Mouse (Mus musculus): ENCODE measurements at regions not wholly inside any gene's neighbourhood (a gene's known extent, or its start where the extent isn't known, plus 50 kb on each side); places are given as distances from the start of the nearest gene placed in this dataset.

DNA sequence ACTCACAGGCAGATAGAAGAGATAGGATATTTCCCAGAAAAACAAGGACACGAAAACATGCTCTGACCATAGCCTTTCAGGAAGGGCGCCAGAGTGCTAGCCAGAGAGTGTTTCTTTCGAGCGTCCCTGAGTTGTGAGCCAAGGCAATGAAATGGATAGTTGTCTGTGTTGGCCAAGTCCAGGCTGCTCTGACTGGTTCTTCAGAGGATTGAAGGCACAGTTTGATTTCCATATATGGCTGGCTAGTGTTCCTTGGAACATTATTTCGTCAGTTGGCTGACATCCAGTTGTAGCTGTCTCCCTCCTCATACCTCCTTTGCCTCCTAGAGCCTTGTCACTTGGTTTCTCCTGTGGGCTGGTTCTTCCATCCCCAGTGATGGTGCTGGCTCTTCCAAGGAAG is 451.7 kb upstream of the BB014433 start:
- no peak for DNase-seq (ENCODE audit: extremely low spot score in 1 of 2, low spot score in 2 of 2)
- intact Hi-C loops (cut with DNase I): loop anchor here (10.0 kb wide), 1 partner anchor 97 kb away; no protein-coding TSS in a partner anchor

DNA sequence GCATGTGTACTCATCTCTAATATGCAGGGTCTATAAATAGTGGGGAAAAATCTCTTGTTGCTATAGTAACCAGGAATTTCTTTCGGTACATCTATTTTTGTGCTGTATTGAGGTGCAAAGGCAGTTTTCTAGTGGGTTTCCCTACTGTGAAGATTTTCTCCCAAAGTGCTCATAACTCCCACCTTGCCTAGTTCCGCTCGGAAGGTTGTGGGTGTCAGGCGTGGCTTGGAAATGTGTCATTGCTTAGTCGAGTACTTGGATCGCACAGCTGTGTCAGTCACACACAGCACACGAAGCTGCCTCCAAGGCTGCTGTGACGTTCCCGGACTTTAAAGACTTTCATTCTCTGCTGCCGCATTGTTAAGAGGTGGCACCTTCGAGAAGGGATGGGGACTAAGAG is 450.4 kb upstream of the BB014433 start:
- intact Hi-C loops (cut with DNase I): loop anchor here (10.0 kb wide), 1 partner anchor 99 kb away; no protein-coding TSS in a partner anchor

DNA sequence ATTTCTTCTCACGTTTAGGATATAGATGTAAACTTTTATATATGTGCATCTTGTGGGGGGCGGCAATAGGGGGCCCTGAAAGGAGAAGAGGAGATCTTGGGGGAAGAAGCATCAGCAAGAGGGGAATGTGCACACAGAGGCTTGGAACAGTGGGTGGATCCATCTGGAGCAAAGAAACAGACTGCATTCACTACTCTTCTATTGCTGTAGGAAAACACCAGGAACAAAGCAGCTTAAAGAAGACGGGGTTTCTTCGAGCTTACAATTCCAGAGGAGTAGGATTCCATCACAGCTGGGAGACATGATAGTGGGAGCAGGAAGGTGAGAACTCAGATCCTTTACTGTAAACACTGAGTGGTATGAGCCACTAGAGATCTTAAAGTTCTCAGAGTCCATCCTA is 444.9 kb upstream of the BB014433 start:
- no peak for DNase-seq (ENCODE audit: extremely low spot score in 1 of 2, low spot score in 2 of 2)
- intact Hi-C loops (cut with DNase I): loop anchor here (5.0 to 10.0 kb wide), 2 partner anchors 104 to 237 kb away; no protein-coding TSS in a partner anchor

More for the DNA sequence above, 450.4 kb upstream of the BB014433 start:
- DNase-seq (ENCODE audit: extremely low spot score in 1 of 2, low spot score in 2 of 2): peak; percentile 43 to 75

DNA sequence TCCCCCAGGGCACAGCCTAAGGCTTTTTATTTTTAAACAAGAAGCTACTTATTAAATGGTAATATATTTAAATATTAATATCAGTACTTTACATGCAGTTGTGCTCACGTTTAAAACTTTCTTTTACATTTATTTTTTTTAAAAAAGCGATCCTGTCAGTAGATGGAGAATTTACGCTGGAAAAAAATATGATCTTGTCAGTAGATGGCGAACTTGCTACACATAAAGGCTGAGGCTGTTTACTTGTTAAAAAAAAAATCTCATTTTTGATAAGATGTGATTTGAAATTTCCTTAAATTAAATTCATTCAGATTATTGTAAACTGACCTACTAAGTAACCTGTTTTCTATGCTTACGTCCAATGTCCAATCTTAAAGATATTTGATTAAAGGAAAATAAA is 441.7 kb upstream of the BB014433 start:
- DNase-seq (ENCODE audit: extremely low spot score in 1 of 2, low spot score in 2 of 2): no peak
- intact Hi-C loops (cut with DNase I): no loop called here

DNA sequence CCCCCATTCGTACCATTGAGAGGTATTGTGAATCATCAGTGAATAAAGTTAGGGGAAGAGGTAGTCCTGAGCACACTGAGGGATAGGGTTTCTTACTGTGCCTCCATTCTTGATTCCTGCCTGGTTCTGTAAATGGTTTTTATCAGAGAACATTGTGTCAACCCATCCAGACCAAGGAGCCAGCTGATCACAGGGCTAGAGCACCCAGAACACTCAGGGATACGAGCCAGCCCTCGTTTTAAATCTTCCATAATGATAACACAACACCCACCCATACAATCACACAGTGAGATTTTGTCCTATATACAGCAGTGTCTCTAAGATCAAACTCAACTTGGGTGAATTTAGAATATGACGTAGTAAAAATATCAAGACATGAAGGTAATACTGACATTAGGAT is 424.7 kb upstream of the BB014433 start:
- intact Hi-C loops (cut with DNase I): no loop called here
- no peak for DNase-seq (ENCODE audit: extremely low spot score in 1 of 2, low spot score in 2 of 2)

DNA sequence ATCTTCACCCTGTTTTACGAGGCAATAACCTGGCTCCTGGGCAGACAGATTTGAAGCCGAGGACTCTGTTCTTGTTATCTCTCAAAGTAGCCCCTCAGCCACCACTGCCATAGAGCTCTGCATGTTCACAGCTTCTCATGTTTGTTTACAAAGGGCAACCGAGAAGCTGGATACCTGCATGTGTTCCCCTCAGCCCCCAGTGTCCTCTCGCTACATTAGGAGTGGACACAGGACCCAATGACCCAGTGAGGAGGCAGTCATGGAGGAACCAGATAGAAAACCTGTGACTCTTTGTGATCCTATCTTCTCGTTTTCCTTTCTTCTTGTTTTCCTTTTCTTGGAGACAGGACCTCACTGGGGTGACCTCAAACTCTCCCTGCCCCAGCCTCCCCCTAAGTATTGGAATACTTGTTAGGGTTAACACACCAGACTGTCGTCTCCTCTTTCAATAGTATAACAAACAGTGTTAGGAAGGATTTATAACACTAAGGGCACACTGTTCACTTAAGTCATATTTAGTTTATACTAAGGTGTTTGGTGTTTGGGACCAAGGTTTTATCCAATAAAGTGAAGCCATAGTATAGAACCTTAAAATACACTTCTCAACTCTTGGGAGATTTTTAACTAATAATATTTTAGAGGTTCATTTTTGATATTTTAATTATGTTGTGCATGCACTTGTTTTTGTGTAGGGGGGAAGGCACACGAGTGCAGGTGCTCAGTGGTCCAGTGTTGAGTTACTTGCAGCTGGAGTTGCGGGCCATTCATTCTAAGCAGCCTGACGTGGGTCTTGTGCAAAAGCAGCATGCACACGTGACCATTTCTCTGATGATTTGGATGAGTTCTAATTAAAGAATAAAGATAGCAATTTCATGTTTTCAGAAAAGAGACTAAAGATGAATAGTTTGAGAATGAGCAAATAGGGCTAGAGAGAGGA is 422.9 kb upstream of the BB014433 start:
- intact Hi-C loops (cut with DNase I): no loop called here
- DNase-seq (ENCODE audit: extremely low spot score in 1 of 2, low spot score in 2 of 2): no peak

DNA sequence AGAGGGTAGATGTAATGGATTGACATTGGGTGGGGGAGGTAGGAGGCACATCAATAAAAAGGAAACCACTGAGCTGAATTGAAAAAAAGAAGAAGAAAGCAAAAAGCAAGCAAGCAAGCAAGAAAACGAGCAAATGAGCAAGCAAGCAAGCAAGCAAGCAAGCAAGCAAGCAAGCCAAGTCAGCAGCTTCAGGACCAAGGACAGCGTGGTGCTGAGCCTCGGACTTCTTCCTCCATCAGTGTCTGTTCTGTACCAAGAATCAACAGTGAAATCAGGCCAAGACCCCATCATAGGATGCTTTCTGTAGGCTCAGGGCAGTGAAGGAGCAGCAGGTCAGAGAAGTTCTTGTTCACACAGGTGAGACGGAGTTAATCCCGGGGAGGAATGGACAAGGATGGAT is 392.7 kb upstream of the BB014433 start:
- intact Hi-C loops (cut with DNase I): no loop called here
- DNase-seq (ENCODE audit: extremely low spot score in 1 of 2, low spot score in 2 of 2): no peak

DNA sequence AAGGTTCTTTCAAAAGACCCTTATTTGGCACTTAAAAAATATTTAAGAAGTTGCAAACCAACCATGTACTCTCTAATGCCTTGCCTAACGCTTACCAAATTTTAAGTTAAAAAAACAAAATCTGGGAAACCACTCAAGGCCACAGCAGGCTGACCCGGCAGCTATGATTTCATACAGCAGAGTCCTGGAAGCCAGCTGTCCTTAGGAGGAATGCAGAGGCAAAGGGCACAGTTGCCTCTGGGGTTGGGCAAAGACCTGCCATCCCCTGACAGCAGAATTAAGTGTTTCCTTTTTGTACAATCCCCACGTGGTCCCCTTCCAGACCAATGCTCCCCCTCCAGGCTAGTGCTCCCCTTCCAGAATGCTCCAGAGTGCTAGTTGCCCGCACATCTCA is 348.8 kb upstream of the BB014433 start:
- intact Hi-C loops (cut with DNase I): no loop called here
- no peak for DNase-seq (ENCODE audit: extremely low spot score in 1 of 2, low spot score in 2 of 2)

DNA sequence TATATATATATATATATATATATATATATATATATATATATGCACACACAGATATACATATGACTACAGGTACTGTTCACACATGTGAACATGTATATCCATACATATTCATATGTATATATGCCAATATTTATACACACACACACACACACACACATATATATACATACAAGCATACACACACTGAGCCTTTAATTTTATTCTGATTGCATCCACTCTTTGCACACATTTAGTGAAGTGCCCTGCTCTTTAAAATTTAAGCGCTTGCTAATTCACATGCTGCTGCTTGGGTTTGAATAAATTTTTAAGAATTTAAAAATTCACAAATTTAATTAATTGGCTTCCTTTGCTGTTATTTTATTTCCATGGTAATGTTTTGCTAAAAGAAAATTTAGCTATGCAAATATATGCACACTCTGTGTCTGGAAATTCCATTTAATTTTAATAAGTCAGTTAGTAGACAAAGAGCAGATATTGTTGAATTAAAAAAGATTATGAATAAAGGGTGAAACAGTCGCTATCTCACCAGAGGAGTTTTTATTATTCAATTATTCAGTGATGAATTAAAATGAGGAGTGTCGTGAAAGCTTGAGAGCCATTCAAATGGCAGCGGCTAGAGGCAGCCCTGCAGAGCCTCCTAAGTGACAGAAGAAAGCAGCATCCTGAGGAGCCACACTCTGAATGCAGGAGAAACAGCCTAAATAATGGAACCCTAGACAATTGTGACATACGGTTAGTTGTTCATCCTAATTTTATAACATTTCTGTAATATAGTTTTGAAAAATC is 348.3 kb upstream of the BB014433 start:
- no peak for DNase-seq (ENCODE audit: extremely low spot score in 1 of 2, low spot score in 2 of 2)
- intact Hi-C loops (cut with DNase I): no loop called here

DNA sequence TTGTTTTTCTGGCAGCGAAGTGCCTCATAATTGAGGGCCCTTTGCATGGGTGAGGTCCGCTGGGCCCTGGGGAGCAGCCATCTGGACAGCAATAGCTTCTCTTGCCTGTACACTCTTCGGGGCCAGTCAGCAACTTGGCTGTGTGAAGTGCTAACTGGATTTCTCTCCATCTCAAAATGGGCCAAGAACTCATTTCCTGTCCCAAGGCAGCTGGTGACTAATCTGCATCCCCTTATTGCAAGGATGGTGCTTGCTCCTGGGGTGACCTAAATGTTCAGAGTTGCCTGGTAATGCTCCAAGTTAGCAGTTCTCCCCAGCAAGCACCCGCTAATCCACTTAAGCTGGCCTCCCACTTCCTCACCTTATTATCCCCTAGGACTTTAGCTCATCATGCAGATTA is 346.2 kb upstream of the BB014433 start:
- intact Hi-C loops (cut with DNase I): no loop called here

DNA sequence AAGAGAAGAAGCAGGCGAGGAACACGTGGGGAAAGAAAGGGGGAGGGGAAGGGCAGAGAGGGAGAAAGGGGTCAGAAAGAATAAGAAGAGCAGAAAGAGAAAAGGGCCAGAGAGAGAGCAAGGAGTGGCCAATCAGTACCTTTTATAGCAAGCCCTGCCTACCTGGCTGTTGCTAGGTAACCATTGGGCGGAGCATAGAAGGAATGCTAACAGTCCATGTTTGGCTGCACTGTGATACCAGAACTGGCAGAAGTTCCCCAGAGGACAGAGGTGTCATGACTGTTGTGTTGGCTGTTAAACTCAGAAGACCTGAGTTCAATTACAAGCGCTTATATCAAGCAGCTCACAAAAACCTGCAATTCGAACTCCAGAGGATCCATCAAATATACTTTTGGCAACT is 342.9 kb upstream of the BB014433 start:
- intact Hi-C loops (cut with DNase I): no loop called here
- DNase-seq (ENCODE audit: extremely low spot score in 1 of 2, low spot score in 2 of 2): no peak

More for the DNA sequence above, 346.2 kb upstream of the BB014433 start:
- DNase-seq (ENCODE audit: extremely low spot score in 1 of 2, low spot score in 2 of 2): no peak

DNA sequence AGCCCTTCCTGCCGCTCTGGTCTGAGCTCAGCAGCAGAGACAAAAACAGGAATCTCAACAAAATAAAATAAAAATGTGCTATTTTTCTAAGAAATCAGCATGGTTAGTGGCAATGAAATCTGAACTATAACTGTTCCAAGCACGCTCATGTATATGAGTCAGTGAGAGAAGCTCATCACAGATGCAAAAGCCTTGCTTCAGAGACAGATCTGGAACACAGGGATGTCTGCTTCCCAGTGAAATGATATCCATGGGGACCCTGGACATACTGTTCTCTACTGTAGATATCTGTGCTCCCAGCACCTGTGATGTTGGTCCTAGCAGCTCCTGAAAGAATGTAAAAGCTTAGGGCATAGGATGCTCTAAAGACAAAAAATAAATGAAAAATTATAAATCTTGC is 321.2 kb upstream of the BB014433 start:
- intact Hi-C loops (cut with DNase I): no loop called here
- DNase-seq (ENCODE audit: extremely low spot score in 1 of 2, low spot score in 2 of 2): no peak

DNA sequence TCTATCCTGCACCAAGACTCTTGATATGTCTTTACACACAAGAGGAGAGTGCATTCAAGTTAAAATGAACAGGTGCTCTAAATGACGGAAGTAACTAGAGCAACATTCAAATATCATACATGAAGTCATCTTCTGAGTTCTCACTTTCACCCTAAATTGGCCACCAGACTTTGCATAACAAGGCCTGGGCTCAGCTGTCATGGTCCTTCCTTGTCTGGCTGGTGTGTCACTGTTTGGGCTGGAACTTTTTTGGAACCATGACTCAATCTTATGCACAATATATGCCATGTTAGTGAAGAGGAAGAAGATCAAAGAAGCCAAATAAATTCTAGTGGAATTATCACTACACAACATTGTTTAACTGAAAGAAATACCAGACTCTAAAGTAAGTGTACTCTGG is 318.7 kb upstream of the BB014433 start:
- no peak for DNase-seq (ENCODE audit: extremely low spot score in 1 of 2, low spot score in 2 of 2)
- intact Hi-C loops (cut with DNase I): no loop called here

DNA sequence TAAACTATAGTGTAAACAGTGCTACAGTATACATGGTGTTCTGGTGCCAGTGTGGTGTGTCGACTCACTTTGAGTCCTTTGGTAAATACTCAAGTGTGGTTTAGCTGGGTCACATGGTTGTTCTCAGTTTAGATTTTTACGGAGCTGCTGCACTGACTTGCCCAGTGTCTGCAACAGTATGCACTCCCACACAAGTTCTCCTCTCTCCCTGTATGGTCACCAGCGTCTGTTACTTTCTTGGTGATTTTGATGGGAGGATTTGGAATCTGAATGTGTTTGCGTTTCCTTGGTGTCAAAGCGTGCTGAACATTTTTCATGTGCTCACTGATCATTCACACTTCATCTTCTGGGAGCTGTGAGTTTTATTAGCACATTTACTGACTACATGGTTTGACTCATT is 298.3 kb upstream of the BB014433 start:
- no peak for DNase-seq (ENCODE audit: extremely low spot score in 1 of 2, low spot score in 2 of 2)
- intact Hi-C loops (cut with DNase I): no loop called here

DNA sequence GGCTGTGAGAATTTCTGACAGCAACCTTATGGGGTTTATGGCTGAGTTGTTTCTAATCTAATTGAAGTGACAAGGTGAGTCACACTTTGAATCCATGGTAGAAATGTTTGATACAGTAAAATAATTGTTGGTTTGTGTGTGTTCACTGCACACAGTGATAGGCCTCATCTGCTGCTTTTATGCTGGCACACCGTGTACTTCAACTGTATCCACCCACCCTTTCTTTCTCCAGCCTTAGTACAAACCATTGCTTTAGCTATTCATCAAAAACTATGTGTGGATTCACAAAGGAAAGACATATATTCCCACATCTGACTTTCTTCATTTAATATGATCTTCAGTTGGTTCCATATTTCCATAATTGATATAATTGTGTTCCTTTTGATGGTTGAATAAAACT is 297.7 kb upstream of the BB014433 start:
- intact Hi-C loops (cut with DNase I): no loop called here
- no peak for DNase-seq (ENCODE audit: extremely low spot score in 1 of 2, low spot score in 2 of 2)

DNA sequence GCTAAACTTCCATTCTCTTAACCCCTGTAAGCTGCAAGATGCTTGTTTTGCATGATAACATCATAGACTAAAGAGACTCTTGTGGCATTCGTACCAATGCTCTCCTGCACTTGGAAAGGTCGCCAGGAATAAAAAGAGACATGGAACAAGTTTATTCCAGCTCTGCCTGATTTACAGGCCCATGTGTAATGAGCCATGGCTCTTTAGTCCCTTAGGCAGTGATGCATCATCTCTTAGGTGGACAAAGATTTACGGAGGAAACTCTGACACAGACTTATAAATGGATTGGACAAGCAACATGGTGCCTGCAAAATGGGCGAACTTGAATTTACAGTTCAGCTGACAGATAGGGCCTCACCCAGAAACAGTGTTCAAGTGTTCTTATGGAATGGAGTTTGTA is 288.7 kb upstream of the BB014433 start:
- no peak for DNase-seq (ENCODE audit: extremely low spot score in 1 of 2, low spot score in 2 of 2)
- intact Hi-C loops (cut with DNase I): no loop called here

DNA sequence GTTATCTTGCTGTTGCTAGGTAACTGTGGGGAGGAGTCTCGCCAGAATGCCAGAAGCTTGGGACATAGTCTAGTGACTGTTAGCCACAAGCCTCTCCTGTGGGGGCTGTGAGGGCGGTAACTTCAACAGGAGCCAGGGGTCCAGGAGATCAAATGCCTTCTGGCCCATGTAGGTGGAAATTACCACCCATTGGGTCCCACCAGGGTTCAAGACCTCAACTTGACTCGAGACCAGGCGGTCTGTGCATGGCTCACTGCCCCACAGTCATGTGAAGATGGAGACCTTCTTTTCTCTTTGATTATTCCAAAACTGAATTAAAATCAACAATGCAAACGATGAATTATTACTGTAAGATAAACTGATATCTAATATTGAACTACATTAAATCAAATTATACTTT is 281.4 kb upstream of the BB014433 start:
- intact Hi-C loops (cut with DNase I): no loop called here
- no peak for DNase-seq (ENCODE audit: extremely low spot score in 1 of 2, low spot score in 2 of 2)

DNA sequence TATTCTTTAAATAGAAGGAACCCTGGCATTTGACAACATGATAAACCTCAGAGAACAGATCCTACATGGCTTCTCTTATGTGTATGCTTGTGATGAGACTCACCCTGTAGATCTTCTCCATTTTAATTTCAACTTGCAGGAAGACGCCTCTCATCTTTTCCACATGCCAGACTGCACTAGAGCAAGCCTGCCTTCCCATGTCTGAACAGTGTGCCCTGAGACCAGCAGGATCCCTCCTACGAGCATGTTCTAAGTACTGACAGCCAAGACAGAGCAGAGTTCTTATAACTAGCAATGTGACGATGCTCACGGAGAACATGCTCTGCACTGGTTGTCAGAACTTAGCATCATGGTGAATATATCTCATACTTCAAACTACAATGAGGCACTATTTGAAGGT is 277.5 kb upstream of the BB014433 start:
- intact Hi-C loops (cut with DNase I): no loop called here
- DNase-seq (ENCODE audit: extremely low spot score in 1 of 2, low spot score in 2 of 2): no peak

DNA sequence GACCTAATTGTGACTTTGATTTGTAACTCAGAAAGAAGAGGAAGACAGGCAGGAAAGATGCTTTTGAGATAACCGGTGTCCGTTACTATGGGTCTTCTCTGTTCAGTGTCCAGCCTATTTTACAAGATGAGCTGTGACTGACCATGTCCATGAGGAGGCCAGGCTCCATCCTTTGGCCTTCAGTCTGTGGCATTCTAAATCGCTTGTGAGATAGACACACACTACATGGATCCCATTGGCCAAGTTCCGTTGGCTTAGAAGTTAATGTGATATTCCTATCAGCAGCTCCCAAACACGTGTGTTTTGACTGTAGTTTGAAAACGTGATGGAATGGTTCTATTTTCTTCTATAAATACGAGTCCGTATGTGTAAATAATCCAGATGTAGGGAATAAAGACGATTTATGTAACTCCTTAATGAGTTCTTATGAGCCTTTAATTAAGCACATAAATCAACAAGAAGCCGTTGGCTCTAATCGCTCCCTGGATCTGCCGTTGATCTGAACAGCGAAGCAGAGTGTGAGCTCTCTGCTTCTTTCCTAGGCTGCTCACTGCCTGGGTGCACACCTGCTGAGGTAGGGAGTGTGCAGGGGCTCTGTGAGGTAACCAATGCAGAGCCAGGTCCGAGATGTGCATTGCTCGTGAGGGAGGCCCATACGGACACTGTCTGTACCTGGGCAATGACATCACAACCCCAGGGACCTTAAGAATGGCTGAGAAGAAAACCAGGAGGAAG is 272.4 kb upstream of the BB014433 start:
- no peak for DNase-seq (ENCODE audit: extremely low spot score in 1 of 2, low spot score in 2 of 2)
- intact Hi-C loops (cut with DNase I): no loop called here

All from left cerebral cortex, postnatal 10 days (tissue).